Mouse (Mus musculus) embryo, embryonic 9.5 days (tissue): ENCODE measurements at regions not wholly inside any gene's neighbourhood (a gene's known extent, or its start where the extent isn't known, plus 50 kb on each side); places are given as distances from the start of the nearest gene placed in this dataset.

Experiments used
- DNase-seq: peaks from one replicate; pipeline ENCODE4 v3.0.0-alpha.2; 2017; ENCODE audit errors: extremely low spot score

DNA sequence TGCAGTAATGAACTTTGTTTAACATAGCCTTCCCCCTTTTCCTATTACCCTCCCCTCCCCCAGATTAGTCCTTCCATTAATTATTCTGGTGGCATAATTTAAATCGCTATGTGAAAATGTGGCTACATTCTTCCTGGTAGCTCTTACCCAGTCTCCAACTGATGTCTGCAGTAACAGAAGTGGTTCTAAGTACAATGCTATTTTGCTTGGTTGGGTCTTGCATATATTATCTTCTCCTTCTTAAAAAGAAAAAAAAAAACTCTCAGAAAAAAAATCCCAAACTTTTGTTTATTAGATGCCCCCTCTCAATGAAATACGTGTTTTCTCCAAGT lies 223.7 kb downstream of the Usp25 start:
- DNase-seq: no peak

DNA sequence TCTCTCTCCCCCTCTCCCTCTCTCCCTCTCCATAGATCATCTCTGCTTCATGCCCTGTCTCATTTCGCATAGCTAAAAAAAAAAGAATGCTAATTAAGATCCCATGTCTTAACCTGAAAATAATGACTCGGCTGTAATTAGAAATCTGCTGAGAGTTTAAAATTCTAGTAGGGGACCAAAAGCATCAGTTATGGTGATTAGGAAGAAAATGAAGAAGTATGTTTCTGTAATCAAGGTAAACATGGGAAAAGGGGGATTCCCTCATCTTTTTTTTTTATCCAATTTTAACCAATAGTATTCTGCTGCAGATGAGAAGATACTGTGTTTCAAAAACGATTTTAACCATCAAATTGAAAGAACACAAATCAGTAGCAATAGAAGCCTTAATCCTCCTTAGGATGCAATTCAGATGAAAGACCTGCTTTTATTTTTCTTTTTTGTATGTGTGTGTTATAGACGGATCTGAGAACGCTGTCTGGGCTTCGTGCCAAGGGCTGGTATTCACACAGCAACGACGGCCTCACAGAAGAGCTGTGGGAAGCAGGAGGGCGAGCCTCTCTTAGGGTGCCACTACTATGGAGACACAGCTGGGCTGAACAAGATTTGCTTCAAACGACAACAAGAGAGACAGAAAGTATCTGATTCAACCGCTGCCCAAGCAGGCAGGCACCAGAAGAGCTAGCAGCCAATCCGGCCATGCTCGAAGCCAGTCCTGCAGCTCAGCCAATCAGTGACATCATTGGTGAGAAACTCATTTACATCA lies 223.2 kb downstream of the Usp25 start:
- no peak for DNase-seq

DNA sequence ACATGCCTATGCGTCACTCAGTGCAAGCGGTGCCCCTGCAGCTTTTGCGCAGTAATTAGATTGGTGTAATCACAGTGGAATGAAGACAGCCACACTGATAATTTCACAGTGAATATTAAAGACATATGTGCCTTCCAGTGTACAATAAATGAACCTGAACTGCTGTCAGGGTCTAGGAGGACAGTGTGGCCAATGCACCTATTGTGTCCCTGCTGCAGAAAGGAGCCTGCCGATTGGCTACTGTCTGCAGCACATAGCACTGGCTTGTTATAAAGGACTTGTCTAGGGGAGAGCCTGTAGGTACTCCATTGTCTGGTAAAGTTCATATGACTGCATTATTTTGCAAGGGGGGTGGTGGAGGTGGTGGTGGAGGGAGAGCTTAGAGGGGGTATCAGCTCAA lies 222.5 kb downstream of the Usp25 start:
- DNase-seq: no peak

DNA sequence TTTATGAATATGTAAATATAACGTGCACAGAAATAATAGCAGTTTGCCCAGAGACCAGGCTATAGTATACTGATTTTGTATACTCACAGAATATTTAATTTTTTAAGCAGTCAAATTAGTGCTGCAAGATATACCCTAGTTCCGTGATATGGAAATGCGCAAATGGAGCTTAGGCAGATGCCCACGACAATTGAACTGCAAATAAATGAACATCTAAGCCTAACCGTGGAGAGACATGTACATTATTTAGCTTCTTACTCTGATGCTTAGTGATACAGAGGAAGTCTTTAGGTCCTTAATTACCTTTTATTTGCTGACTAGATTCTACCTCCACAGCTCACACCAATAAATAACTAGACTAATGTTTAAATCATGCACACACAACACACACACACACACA lies 221.9 kb downstream of the Usp25 start:
- no peak for DNase-seq
